ENCODE assay signal across 12 mouse cellular contexts in genomic region chr7:19600562-19600961, GRCm38 (mm10). TPM values are rescaled to one million over a fixed set of nuclear protein-coding genes. Genes with fewer than 3 reads are reported as not detected.
A peak's percentile ranks its signal among the peaks of the same experiment; 100 is the strongest.
DNase-seq lines count a peak whose midpoint lies in the region; ATAC-seq and TF ChIP-seq lines count a peak whose summit lies in the region.
"Had no signal": no experiment of that assay in that cellular context is flagged by ENCODE, and none has a peak within 500 bp of the region (broad histone marks: within the 10 kb centered on the region; RNA-seq: fewer than 3 reads in every experiment).

No protein-coding gene starts in this region.

- peak; percentile 52 for ATAC-seq in forebrain, postnatal 0 days
- no peak for ATAC-seq in forebrain, embryonic 14.5 days
- peak; percentile 35 for ATAC-seq in midbrain, embryonic 13.5 days
- no peak for ATAC-seq in midbrain, embryonic 11.5 days (ENCODE audit: low FRiP score)
- no peak for ATAC-seq in intestine, postnatal 0 days
- peak; percentile 54 for ATAC-seq in neural tube, embryonic 15.5 days (ENCODE audit: low FRiP score)

- H3K9me3 ChIP-seq in forebrain, postnatal 0 days (ENCODE audit: low read length) = no peaks in the 10 kb centered on the region
- H3K9me3 ChIP-seq in forebrain, embryonic 14.5 days (replicated peaks; ENCODE audit: control insufficient read depth, low read length) = no peaks in the 10 kb centered on the region
- H3K9me3 ChIP-seq in midbrain, embryonic 13.5 days = no peaks in the 10 kb centered on the region
- no peaks in the 10 kb centered on the region for H3K9me3 ChIP-seq in midbrain, embryonic 11.5 days (ENCODE audit: control insufficient read depth, low read length)
- no peaks in the 10 kb centered on the region for H3K9me3 ChIP-seq in intestine, postnatal 0 days (ENCODE audit: control insufficient read depth)
- H3K9me3 ChIP-seq in neural tube, embryonic 15.5 days (replicated peaks) = no peaks in the 10 kb centered on the region
- H3K9me3 ChIP-seq: limb, embryonic 12.5 days had no signal

- no peak overlapping the region for H3K4me2 ChIP-seq in forebrain, postnatal 0 days (ENCODE audit: low read depth)
- no peak overlapping the region for H3K4me2 ChIP-seq in forebrain, embryonic 14.5 days (ENCODE audit: low read length)
- H3K4me2 ChIP-seq in midbrain, embryonic 13.5 days (replicated peaks) = no peak overlapping the region
- H3K4me2 ChIP-seq in midbrain, embryonic 11.5 days = no peak overlapping the region
- H3K4me2 ChIP-seq in intestine, postnatal 0 days (replicated peaks; ENCODE audit: low read depth) = no peak overlapping the region
- H3K4me2 ChIP-seq in neural tube, embryonic 15.5 days = no peak overlapping the region; the same call in 1 of the 2 replicates
- H3K4me2 ChIP-seq: limb, embryonic 12.5 days had no signal

- H3K9ac ChIP-seq in forebrain, postnatal 0 days = no peak overlapping the region
- no peak overlapping the region for H3K9ac ChIP-seq in forebrain, embryonic 14.5 days (ENCODE audit: low read length)
- no peak overlapping the region for H3K9ac ChIP-seq in midbrain, embryonic 13.5 days (replicated peaks)
- H3K9ac ChIP-seq in midbrain, embryonic 11.5 days (ENCODE audit: low read length) = no peak overlapping the region
- H3K9ac ChIP-seq in intestine, postnatal 0 days (ENCODE audit: low read depth, low read length) = no peak overlapping the region
- no peak overlapping the region for H3K9ac ChIP-seq in neural tube, embryonic 15.5 days (replicated peaks)
- H3K9ac ChIP-seq: limb, embryonic 12.5 days had no signal

- H3K4me3 ChIP-seq in forebrain, postnatal 0 days (ENCODE audit: low read depth, low read length) = no peak overlapping the region
- H3K4me3 ChIP-seq in forebrain, embryonic 14.5 days (ENCODE audit: low read depth, low read length) = no peak overlapping the region
- no peak overlapping the region for H3K4me3 ChIP-seq in midbrain, embryonic 13.5 days (replicated peaks)
- H3K4me3 ChIP-seq in midbrain, embryonic 11.5 days (ENCODE audit: low read depth, low read length) = no peak overlapping the region
- no peak overlapping the region for H3K4me3 ChIP-seq in intestine, postnatal 0 days (ENCODE audit: low read depth, low read length)
- H3K4me3 ChIP-seq in neural tube, embryonic 15.5 days (replicated peaks) = no peak overlapping the region
- H3K4me3 ChIP-seq: limb, embryonic 12.5 days had no signal

- peak; percentile 52 for DNase-seq in forebrain, postnatal 0 days
- no peak for DNase-seq in forebrain, embryonic 14.5 days (ENCODE audit: low spot score)
- no peak for DNase-seq in midbrain, embryonic 11.5 days (ENCODE audit: low spot score, missing footprints)
- no peak for DNase-seq in gastrocnemius, postnatal 36 days
- DNase-seq in adrenal gland, adult 18-20 months (ENCODE audit: low spot score in 2 of 2) = no peak
- DNase-seq: heart, adult 11 months; kidney, adult 2 months; lung, postnatal 36 days had no signal

- no peak overlapping the region for H3K27ac ChIP-seq in forebrain, postnatal 0 days (ENCODE audit: low read depth, low read length)
- H3K27ac ChIP-seq in forebrain, embryonic 14.5 days (ENCODE audit: low read depth, low read length) = no peak overlapping the region
- H3K27ac ChIP-seq in midbrain, embryonic 13.5 days = 0 out of 2 replicates have a peak overlapping the region, but pooled peaks have one; percentile 9
- H3K27ac ChIP-seq in midbrain, embryonic 11.5 days (ENCODE audit: low read depth, low read length) = no peak overlapping the region
- H3K27ac ChIP-seq in intestine, postnatal 0 days (ENCODE audit: low read depth, low read length) = 0 out of 2 replicates have a peak overlapping the region, but pooled peaks have one; percentile 7
- H3K27ac ChIP-seq in neural tube, embryonic 15.5 days (replicated peaks) = peak overlapping the region; percentile 70
- H3K27ac ChIP-seq: limb, embryonic 12.5 days had no signal

- no peak for TF ChIP-seq CTCF in forebrain, postnatal 0 days (IDR thresholded peaks at IDR 0.05; ENCODE audit: low read depth)
- no peak for TF ChIP-seq CTCF in intestine, postnatal 0 days (IDR thresholded peaks at IDR 0.05; ENCODE audit: low read depth)

- WGBS in forebrain, postnatal 0 days = 48% methylated on average over 5 of the region's 5 CpGs
- WGBS in forebrain, embryonic 14.5 days = 55% methylated on average over 5 of the region's 5 CpGs
- 53% methylated on average over 5 of the region's 5 CpGs for WGBS in midbrain, embryonic 13.5 days
- 71% methylated on average over 5 of the region's 5 CpGs for WGBS in midbrain, embryonic 11.5 days
- 62% methylated on average over 5 of the region's 5 CpGs for WGBS in intestine, postnatal 0 days
- WGBS in neural tube, embryonic 15.5 days = 44% methylated on average over 5 of the region's 5 CpGs

- H3K27me3 ChIP-seq in forebrain, postnatal 0 days (ENCODE audit: insufficient read depth, low read length) = no peaks in the 10 kb centered on the region
- no peaks in the 10 kb centered on the region for H3K27me3 ChIP-seq in forebrain, embryonic 14.5 days (replicated peaks; ENCODE audit: control insufficient read depth, insufficient read depth, low read length)
- no peaks in the 10 kb centered on the region for H3K27me3 ChIP-seq in midbrain, embryonic 13.5 days
- no peaks in the 10 kb centered on the region for H3K27me3 ChIP-seq in midbrain, embryonic 11.5 days (ENCODE audit: control insufficient read depth, insufficient read depth, low read length)
- H3K27me3 ChIP-seq in intestine, postnatal 0 days (replicated peaks; ENCODE audit: control insufficient read depth, insufficient read depth, low read length) = no peaks in the 10 kb centered on the region
- no peaks in the 10 kb centered on the region for H3K27me3 ChIP-seq in neural tube, embryonic 15.5 days (replicated peaks)
- H3K27me3 ChIP-seq: limb, embryonic 12.5 days had no signal

- H3K36me3 ChIP-seq in forebrain, postnatal 0 days (ENCODE audit: insufficient read depth) = peaks cover 27% of the 10 kb centered on the region
- peaks cover 58% of the 10 kb centered on the region for H3K36me3 ChIP-seq in forebrain, embryonic 14.5 days (ENCODE audit: control insufficient read depth, insufficient read depth, low read length)
- H3K36me3 ChIP-seq in midbrain, embryonic 13.5 days = peaks cover 60% of the 10 kb centered on the region
- peaks cover 10% of the 10 kb centered on the region for H3K36me3 ChIP-seq in midbrain, embryonic 11.5 days (ENCODE audit: control insufficient read depth, insufficient read depth, low read length)
- peaks cover 47% of the 10 kb centered on the region for H3K36me3 ChIP-seq in intestine, postnatal 0 days (ENCODE audit: control insufficient read depth, insufficient read depth)
- peaks cover 46% of the 10 kb centered on the region for H3K36me3 ChIP-seq in neural tube, embryonic 15.5 days

- H3K4me1 ChIP-seq in forebrain, postnatal 0 days (ENCODE audit: insufficient read depth) = peaks cover 15% of the 10 kb centered on the region
- peaks cover 11% of the 10 kb centered on the region for H3K4me1 ChIP-seq in forebrain, embryonic 14.5 days (ENCODE audit: control insufficient read depth, insufficient read depth, low read length)
- H3K4me1 ChIP-seq in midbrain, embryonic 13.5 days (replicated peaks) = peaks cover 36% of the 10 kb centered on the region
- H3K4me1 ChIP-seq in midbrain, embryonic 11.5 days (ENCODE audit: control insufficient read depth, insufficient read depth, low read length) = peaks cover 12% of the 10 kb centered on the region
- no peaks in the 10 kb centered on the region for H3K4me1 ChIP-seq in intestine, postnatal 0 days (replicated peaks; ENCODE audit: control insufficient read depth, insufficient read depth, low read length)
- peaks cover 48% of the 10 kb centered on the region for H3K4me1 ChIP-seq in neural tube, embryonic 15.5 days

- intact Hi-C loops in gastrocnemius, postnatal 36 days (cut with DNase I) = no loop called here

RNA-seq across cellular contexts. Expression of gene Clasrp, which starts 3.7 kb away (rescaled TPM):
- total RNA-seq in forebrain, postnatal 0 days (2014; rRNA removed) = 56.0 and 89.0 TPM in 2 replicates
- polyA plus RNA-seq in forebrain, postnatal 0 days (2015; fragmentation: Nextera tagmentation; extraction: Ambion mirVana) = 50.1 and 56.8 TPM in 2 replicates
- polyA plus RNA-seq in forebrain, embryonic 14.5 days (2014; fragmentation: Nextera tagmentation; extraction: Ambion mirVana) = 27.1 and 40.1 TPM in 2 replicates
- polyA plus RNA-seq in midbrain, embryonic 13.5 days (2015; fragmentation: Nextera tagmentation; extraction: Ambion mirVana) = 54.0 and 65.0 TPM in 2 replicates
- 44.6 and 46.1 TPM in 2 replicates for polyA plus RNA-seq in midbrain, embryonic 11.5 days (2014; fragmentation: Nextera tagmentation; extraction: Ambion mirVana)
- 14.8 and 16.9 TPM in 2 replicates for polyA plus RNA-seq in intestine, postnatal 0 days (2015; fragmentation: Nextera tagmentation; extraction: Ambion mirVana)
- polyA plus RNA-seq in neural tube, embryonic 15.5 days (2015; fragmentation: Nextera tagmentation; extraction: Ambion mirVana) = 51.0 and 61.5 TPM in 2 replicates
- 10 to 100 TPM; 10.9 to 12.0 TPM for total RNA-seq in gastrocnemius, postnatal 36 days (2021)
- total RNA-seq in adrenal gland, adult 18-20 months (2021) = 10 to 100 TPM; 36.5 to 36.9 TPM

RNA-seq across cellular contexts. Expression of gene Gemin7, which starts 23.2 kb away (rescaled TPM):
- total RNA-seq in forebrain, postnatal 0 days (2014; rRNA removed) = 38.2 and 56.4 TPM in 2 replicates
- 145 and 148 TPM in 2 replicates for polyA plus RNA-seq in forebrain, postnatal 0 days (2015; fragmentation: Nextera tagmentation; extraction: Ambion mirVana)
- polyA plus RNA-seq in forebrain, embryonic 14.5 days (2014; fragmentation: Nextera tagmentation; extraction: Ambion mirVana) = 134 and 146 TPM in 2 replicates
- polyA plus RNA-seq in midbrain, embryonic 13.5 days (2015; fragmentation: Nextera tagmentation; extraction: Ambion mirVana) = 134 and 138 TPM in 2 replicates
- 152 and 161 TPM in 2 replicates for polyA plus RNA-seq in midbrain, embryonic 11.5 days (2014; fragmentation: Nextera tagmentation; extraction: Ambion mirVana)
- polyA plus RNA-seq in intestine, postnatal 0 days (2015; fragmentation: Nextera tagmentation; extraction: Ambion mirVana) = 99.5 and 102 TPM in 2 replicates
- 145 and 154 TPM in 2 replicates for polyA plus RNA-seq in neural tube, embryonic 15.5 days (2015; fragmentation: Nextera tagmentation; extraction: Ambion mirVana)
- 10 to 100 TPM; 59.1 to 65.1 TPM for total RNA-seq in gastrocnemius, postnatal 36 days (2021)
- 10 to 100 TPM; 66.7 to 85.1 TPM for total RNA-seq in adrenal gland, adult 18-20 months (2021)

RNA-seq across cellular contexts. Expression of gene Zfp296, which starts 23.5 kb away (rescaled TPM):
- total RNA-seq in forebrain, postnatal 0 days (2014; rRNA removed) = 0.31 and 1.2 TPM in 2 replicates
- polyA plus RNA-seq in forebrain, postnatal 0 days (2015; fragmentation: Nextera tagmentation; extraction: Ambion mirVana) = 0.09 and 0.16 TPM in 2 replicates
- polyA plus RNA-seq in forebrain, embryonic 14.5 days (2014; fragmentation: Nextera tagmentation; extraction: Ambion mirVana) = 0.15 TPM in 1 of 2 replicates, not detected in the other
- polyA plus RNA-seq in midbrain, embryonic 13.5 days (2015; fragmentation: Nextera tagmentation; extraction: Ambion mirVana) = 0.26 and 0.31 TPM in 2 replicates
- polyA plus RNA-seq in midbrain, embryonic 11.5 days (2014; fragmentation: Nextera tagmentation; extraction: Ambion mirVana) = 0.10 and 0.20 TPM in 2 replicates
- polyA plus RNA-seq in intestine, postnatal 0 days (2015; fragmentation: Nextera tagmentation; extraction: Ambion mirVana) = 0.14 TPM in 1 of 2 replicates, not detected in the other
- 0.23 and 0.61 TPM in 2 replicates for polyA plus RNA-seq in neural tube, embryonic 15.5 days (2015; fragmentation: Nextera tagmentation; extraction: Ambion mirVana)
- total RNA-seq in gastrocnemius, postnatal 36 days (2021) = under 1 TPM; 0.23 to 0.44 TPM
- total RNA-seq in adrenal gland, adult 18-20 months (2021) = 1 to 10 TPM in 1 of 2 experiments, under 1 TPM in 1; 0.46 to 1.2 TPM

RNA-seq across cellular contexts. Expression of gene Relb, which starts 28.7 kb away (rescaled TPM):
- 6.5 and 6.9 TPM in 2 replicates for total RNA-seq in forebrain, postnatal 0 days (2014; rRNA removed)
- 4.5 and 5.4 TPM in 2 replicates for polyA plus RNA-seq in forebrain, postnatal 0 days (2015; fragmentation: Nextera tagmentation; extraction: Ambion mirVana)
- 2.8 and 3.0 TPM in 2 replicates for polyA plus RNA-seq in forebrain, embryonic 14.5 days (2014; fragmentation: Nextera tagmentation; extraction: Ambion mirVana)
- 3.8 and 4.1 TPM in 2 replicates for polyA plus RNA-seq in midbrain, embryonic 13.5 days (2015; fragmentation: Nextera tagmentation; extraction: Ambion mirVana)
- polyA plus RNA-seq in midbrain, embryonic 11.5 days (2014; fragmentation: Nextera tagmentation; extraction: Ambion mirVana) = 3.7 and 4.3 TPM in 2 replicates
- 10.5 and 10.6 TPM in 2 replicates for polyA plus RNA-seq in intestine, postnatal 0 days (2015; fragmentation: Nextera tagmentation; extraction: Ambion mirVana)
- polyA plus RNA-seq in neural tube, embryonic 15.5 days (2015; fragmentation: Nextera tagmentation; extraction: Ambion mirVana) = 9.6 and 12.8 TPM in 2 replicates
- 1 to 10 TPM; 5.1 to 6.0 TPM for total RNA-seq in gastrocnemius, postnatal 36 days (2021)
- total RNA-seq in adrenal gland, adult 18-20 months (2021) = 10 to 100 TPM; 31.9 TPM

RNA-seq across cellular contexts. Expression of gene Ppp1r37, which starts 37.7 kb away (rescaled TPM):
- 86.4 and 87.8 TPM in 2 replicates for total RNA-seq in forebrain, postnatal 0 days (2014; rRNA removed)
- 23.4 and 27.2 TPM in 2 replicates for polyA plus RNA-seq in forebrain, postnatal 0 days (2015; fragmentation: Nextera tagmentation; extraction: Ambion mirVana)
- 12.6 and 13.5 TPM in 2 replicates for polyA plus RNA-seq in forebrain, embryonic 14.5 days (2014; fragmentation: Nextera tagmentation; extraction: Ambion mirVana)
- 25.7 and 37.0 TPM in 2 replicates for polyA plus RNA-seq in midbrain, embryonic 13.5 days (2015; fragmentation: Nextera tagmentation; extraction: Ambion mirVana)
- 2.8 and 3.0 TPM in 2 replicates for polyA plus RNA-seq in midbrain, embryonic 11.5 days (2014; fragmentation: Nextera tagmentation; extraction: Ambion mirVana)
- 13.9 and 15.0 TPM in 2 replicates for polyA plus RNA-seq in intestine, postnatal 0 days (2015; fragmentation: Nextera tagmentation; extraction: Ambion mirVana)
- 41.0 and 42.3 TPM in 2 replicates for polyA plus RNA-seq in neural tube, embryonic 15.5 days (2015; fragmentation: Nextera tagmentation; extraction: Ambion mirVana)
- 10 to 100 TPM; 34.8 to 41.4 TPM for total RNA-seq in gastrocnemius, postnatal 36 days (2021)
- 10 to 100 TPM; 72.8 to 73.6 TPM for total RNA-seq in adrenal gland, adult 18-20 months (2021)

Comparison
In these comparisons a context has a peak if more than half of its experiments do, and no peak if none do; other contexts are left out.
1. ATAC-seq: peak in forebrain, postnatal 0 days (single experiment), midbrain, embryonic 13.5 days (single experiment) and neural tube, embryonic 15.5 days (single experiment); none in forebrain, embryonic 14.5 days (single experiment), midbrain, embryonic 11.5 days (single experiment) and intestine, postnatal 0 days (single experiment).
2. H3K27ac ChIP-seq: peak in midbrain, embryonic 13.5 days (single experiment), intestine, postnatal 0 days (single experiment) and neural tube, embryonic 15.5 days (single experiment); none in forebrain, postnatal 0 days (single experiment), forebrain, embryonic 14.5 days (single experiment) and midbrain, embryonic 11.5 days (single experiment).